Mouse (Mus musculus) heart, postnatal 0 days (tissue): ENCODE measurements at regions not wholly inside any gene's neighbourhood (a gene's known extent, or its start where the extent isn't known, plus 50 kb on each side); places are given as distances from the start of the nearest gene placed in this dataset.

ENCODE experiments used
- CTCF ChIP-seq: IDR thresholded peaks from 2 replicates; pipeline ENCODE4 v1.5.1; 2016; ENCODE audit warnings: antibody characterized with exemption, control low read depth, low read depth
- EP300 ChIP-seq: IDR thresholded peaks from 2 replicates; pipeline ENCODE4 v1.6.1; 2016; ENCODE audit warnings: antibody characterized with exemption, low read depth

DNA sequence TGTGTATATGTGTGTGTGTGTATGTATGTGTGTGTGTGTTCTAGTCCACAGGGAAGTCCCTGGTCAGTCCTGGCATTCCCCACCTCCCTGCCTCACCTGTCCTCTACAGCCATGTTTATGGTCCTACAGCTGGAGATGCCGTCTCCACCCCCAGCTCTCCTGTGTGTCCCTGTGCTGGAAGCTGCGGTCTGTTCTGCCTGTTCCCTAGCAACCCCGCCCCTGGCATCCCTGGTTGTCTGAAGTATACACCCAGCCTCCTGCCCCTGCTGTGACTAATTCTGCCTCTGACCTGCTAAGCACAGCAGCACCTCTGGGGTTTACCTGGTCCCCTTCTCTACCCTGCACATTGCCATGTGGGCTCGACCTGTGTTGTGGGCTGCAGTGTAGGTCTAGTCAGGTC, 66.8 kb downstream of the Tpra1 start:
- TF ChIP-seq CTCF (no peak), EP300 (no peak)
